ENCODE assay signal across 12 mouse cellular contexts in the genomic region with DNA sequence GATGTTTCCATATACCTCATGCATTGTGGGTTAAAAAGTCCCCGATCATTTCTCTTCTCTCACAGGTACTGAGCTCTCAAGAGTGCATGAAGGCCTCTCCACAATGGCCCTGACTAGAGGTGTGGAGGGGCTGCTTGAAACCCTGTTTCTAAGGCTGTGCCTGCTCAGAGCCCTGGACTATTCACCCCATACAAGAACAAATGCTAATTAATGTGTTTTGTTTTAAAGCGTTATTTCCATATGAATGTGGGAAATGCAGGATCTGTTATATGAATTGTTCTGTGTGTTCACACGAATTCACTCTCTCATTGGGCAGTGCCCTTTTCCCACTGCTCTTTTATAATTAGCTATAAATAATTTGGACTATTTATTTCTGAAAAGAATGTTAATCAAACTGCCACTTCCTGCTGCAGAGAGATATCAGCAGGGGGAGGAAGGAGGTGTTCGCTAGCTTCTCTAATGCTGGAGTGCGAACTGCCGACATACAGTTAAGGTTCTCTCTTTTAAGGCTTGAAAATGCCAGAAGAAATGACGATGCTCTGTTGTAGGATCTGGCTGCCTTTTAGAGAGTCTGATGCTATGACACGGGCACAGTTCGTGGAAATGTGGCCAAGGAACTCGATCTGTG.
"Had no signal": no experiment of that assay in that cellular context is flagged by ENCODE, and none has a peak within 500 bp of the region (broad histone marks: within the 10 kb centered on the region; RNA-seq: fewer than 3 reads in every experiment).

No protein-coding gene starts in this region.

- H3K4me3 ChIP-seq: kidney, embryonic 15.5 days; limb, embryonic 13.5 days; midbrain, embryonic 12.5 days; neural tube, embryonic 13.5 days had no signal

- H3K9me3 ChIP-seq: kidney, embryonic 15.5 days; limb, embryonic 13.5 days; midbrain, embryonic 12.5 days; neural tube, embryonic 13.5 days had no signal

- H3K27me3 ChIP-seq: kidney, embryonic 15.5 days; limb, embryonic 13.5 days; midbrain, embryonic 12.5 days; neural tube, embryonic 13.5 days had no signal

- H3K9ac ChIP-seq: kidney, embryonic 15.5 days; limb, embryonic 13.5 days; liver, embryonic 14.5 days; midbrain, embryonic 12.5 days; neural tube, embryonic 13.5 days had no signal

- H3K4me2 ChIP-seq: kidney, embryonic 15.5 days; limb, embryonic 13.5 days; midbrain, embryonic 12.5 days; neural tube, embryonic 13.5 days had no signal

- DNase-seq: kidney, postnatal 14 days; left cerebral cortex, postnatal 4 days; lung, adult 18-20 months; retina, postnatal 1 day; right cerebral cortex, postnatal 14 days; thymus, postnatal 36 days had no signal

- ATAC-seq: midbrain, embryonic 16.5 days had no signal

- H3K27ac ChIP-seq: kidney, embryonic 15.5 days; limb, embryonic 13.5 days; liver, embryonic 14.5 days; midbrain, embryonic 12.5 days; neural tube, embryonic 13.5 days had no signal

- H3K4me1 ChIP-seq: kidney, embryonic 15.5 days; limb, embryonic 13.5 days; midbrain, embryonic 12.5 days; neural tube, embryonic 13.5 days had no signal
